Mouse (Mus musculus) thymus, postnatal 0 days (tissue): ENCODE measurements at regions not wholly inside any gene's neighbourhood (a gene's known extent, or its start where the extent isn't known, plus 50 kb on each side); places are given as distances from the start of the nearest gene placed in this dataset.

Experiments
- DNase-seq: peaks from one replicate; pipeline ENCODE4 v3.0.0-alpha.2; 2015; ENCODE audit warnings: low spot score

- no peak for DNase-seq
These were observed 157.8 kb upstream of the Irf2bp2 start for GRCm38 (mm10) chr8:126751416-126752140.

GRCm38 (mm10) chr8:126745992-126746775, 152.4 kb upstream of the Irf2bp2 start:
- no peak for DNase-seq

- DNase-seq: no peak
These were observed 151.1 kb upstream of the Irf2bp2 start for GRCm38 (mm10) chr8:126744747-126745382.

- DNase-seq: no peak
These were observed 149.5 kb upstream of the Irf2bp2 start for GRCm38 (mm10) chr8:126743296-126743695.

GRCm38 (mm10) chr8:126742081-126742480, 148.3 kb upstream of the Irf2bp2 start:
- DNase-seq: no peak

- DNase-seq: no peak
These were observed 147.2 kb upstream of the Irf2bp2 start for GRCm38 (mm10) chr8:126741031-126741430.

- no peak for DNase-seq
These were observed 146.0 kb upstream of the Irf2bp2 start for GRCm38 (mm10) chr8:126739768-126740167.

GRCm38 (mm10) chr8:126737032-126737431, 143.2 kb upstream of the Irf2bp2 start:
- no peak for DNase-seq

- DNase-seq: no peak
These were observed 142.7 kb upstream of the Irf2bp2 start for GRCm38 (mm10) chr8:126736441-126736962.

GRCm38 (mm10) chr8:126735488-126736440, 142.0 kb upstream of the Irf2bp2 start:
- no peak for DNase-seq

- no peak for DNase-seq
These were observed 141.1 kb upstream of the Irf2bp2 start for GRCm38 (mm10) chr8:126734743-126735487.

- no peak for DNase-seq
These were observed 140.0 kb upstream of the Irf2bp2 start for GRCm38 (mm10) chr8:126733779-126734178.

- DNase-seq: no peak
These were observed 139.5 kb upstream of the Irf2bp2 start for GRCm38 (mm10) chr8:126733307-126733706.

GRCm38 (mm10) chr8:126730017-126730631, 136.3 kb upstream of the Irf2bp2 start:
- DNase-seq: no peak

- no peak for DNase-seq
These were observed 135.3 kb upstream of the Irf2bp2 start for GRCm38 (mm10) chr8:126728987-126729632.

- no peak for DNase-seq
These were observed 134.3 kb upstream of the Irf2bp2 start for GRCm38 (mm10) chr8:126728135-126728534.

- DNase-seq: no peak
These were observed 133.3 kb upstream of the Irf2bp2 start for GRCm38 (mm10) chr8:126727068-126727467.

- no peak for DNase-seq
These were observed 129.7 kb upstream of the Irf2bp2 start for GRCm38 (mm10) chr8:126723259-126724122.
